In genomic region chr17:45871666-45872653, GRCm38 (mm10) we compare ENCODE assay signal across 9 mouse cellular contexts.
DNase-seq lines count a peak whose midpoint lies in the region; ATAC-seq and TF ChIP-seq lines count a peak whose summit lies in the region.
"Had no signal": no experiment of that assay in that cellular context is flagged by ENCODE, and none has a peak within 500 bp of the region (broad histone marks: within the 10 kb centered on the region; RNA-seq: fewer than 3 reads in every experiment).

No protein-coding gene starts in this region.

- intact Hi-C loops in gastrocnemius, postnatal 14 days (cut with DNase I; ENCODE audit: low total_unique reads), result no loop called here

- no peak for DNase-seq in forebrain, embryonic 11.5 days (ENCODE audit: low spot score)
- no peak for DNase-seq in intestine, embryonic 14.5 days (ENCODE audit: low spot score)
- no peak for DNase-seq in natural killer cell, adult 2 months (ENCODE audit: low spot score in 2 of 2)
- DNase-seq in spleen, postnatal 10 days (ENCODE audit: low spot score in 2 of 2), result no peak
- DNase-seq in gastrocnemius, postnatal 14 days, result no peak

- no peak overlapping the region for H3K9ac ChIP-seq in forebrain, embryonic 12.5 days
- H3K9ac ChIP-seq in forebrain, embryonic 11.5 days (ENCODE audit: low read length), result no peak overlapping the region
- H3K9ac ChIP-seq in intestine, embryonic 14.5 days (ENCODE audit: low read length), result no peak overlapping the region
- H3K9ac ChIP-seq: liver, embryonic 15.5 days had no signal

- H3K27ac ChIP-seq in forebrain, embryonic 12.5 days, result peak overlapping the region; percentile 68
- no peak overlapping the region for H3K27ac ChIP-seq in forebrain, embryonic 11.5 days (ENCODE audit: low read depth, low read length)
- no peak overlapping the region for H3K27ac ChIP-seq in intestine, embryonic 14.5 days (ENCODE audit: low read depth)
- H3K27ac ChIP-seq: liver, embryonic 15.5 days had no signal

- WGBS in forebrain, embryonic 12.5 days, result 43% methylated on average over 22 of the region's 22 CpGs
- 44% methylated on average over 22 of the region's 22 CpGs for WGBS in forebrain, embryonic 11.5 days
- WGBS in intestine, embryonic 14.5 days, result 42% methylated on average over 22 of the region's 22 CpGs

- ATAC-seq in forebrain, embryonic 12.5 days (ENCODE audit: low FRiP score), result no peak
- ATAC-seq in forebrain, embryonic 11.5 days (replicated peaks; ENCODE audit: low FRiP score), result no peak
- peak; percentile 29; the same call in 1 of the 2 replicates for ATAC-seq in intestine, embryonic 14.5 days (replicated peaks; ENCODE audit: low FRiP score, low TSS enrichment, low read depth)

- no peaks in the 10 kb centered on the region for H3K9me3 ChIP-seq in forebrain, embryonic 12.5 days
- H3K9me3 ChIP-seq in forebrain, embryonic 11.5 days (ENCODE audit: control insufficient read depth, low read length), result no peaks in the 10 kb centered on the region
- no peaks in the 10 kb centered on the region; the same call in 1 of the 2 replicates for H3K9me3 ChIP-seq in E14TG2a.4 (ENCODE audit: low read length)
- 0 out of 2 replicates have a peak, but pooled peaks cover 7% of the 10 kb centered on the region for H3K9me3 ChIP-seq in intestine, embryonic 14.5 days (ENCODE audit: control insufficient read depth, low read length)
- peaks cover 5% of the 10 kb centered on the region for H3K9me3 ChIP-seq in megakaryocyte, embryonic 14.5 days
- H3K9me3 ChIP-seq: liver, embryonic 15.5 days had no signal

- peaks cover 52% of the 10 kb centered on the region for H3K4me1 ChIP-seq in forebrain, embryonic 12.5 days
- H3K4me1 ChIP-seq in forebrain, embryonic 11.5 days (replicated peaks; ENCODE audit: control insufficient read depth, insufficient read depth, low read length), result peaks cover 26% of the 10 kb centered on the region
- H3K4me1 ChIP-seq in E14TG2a.4 (replicated peaks; ENCODE audit: low read depth, low read length), result peaks cover 59% of the 10 kb centered on the region
- peaks cover 31% of the 10 kb centered on the region for H3K4me1 ChIP-seq in intestine, embryonic 14.5 days (replicated peaks; ENCODE audit: control insufficient read depth, insufficient read depth, low read length)
- H3K4me1 ChIP-seq in megakaryocyte, embryonic 14.5 days, result peaks cover 50% of the 10 kb centered on the region

- peaks cover 27% of the 10 kb centered on the region for H3K27me3 ChIP-seq in forebrain, embryonic 12.5 days
- peaks cover 2% of the 10 kb centered on the region for H3K27me3 ChIP-seq in forebrain, embryonic 11.5 days (ENCODE audit: control insufficient read depth, insufficient read depth, low read length)
- peaks cover 43% of the 10 kb centered on the region for H3K27me3 ChIP-seq in E14TG2a.4 (ENCODE audit: insufficient read depth, low read length)
- H3K27me3 ChIP-seq in intestine, embryonic 14.5 days (replicated peaks; ENCODE audit: control insufficient read depth, insufficient read depth, low read length), result peaks cover 21% of the 10 kb centered on the region
- peaks cover 80% of the 10 kb centered on the region for H3K27me3 ChIP-seq in megakaryocyte, embryonic 14.5 days (replicated peaks)

- no peak overlapping the region for H3K4me3 ChIP-seq in forebrain, embryonic 12.5 days (replicated peaks)
- H3K4me3 ChIP-seq in forebrain, embryonic 11.5 days (ENCODE audit: low read depth, low read length), result no peak overlapping the region
- 0 out of 2 replicates have a peak overlapping the region, but pooled peaks have one; percentile 23 for H3K4me3 ChIP-seq in E14TG2a.4 (replicated peaks; ENCODE audit: low read length)
- H3K4me3 ChIP-seq in intestine, embryonic 14.5 days (ENCODE audit: low read depth, low read length), result no peak overlapping the region
- H3K4me3 ChIP-seq in megakaryocyte, embryonic 14.5 days (replicated peaks), result peak overlapping the region; percentile 82
- H3K4me3 ChIP-seq: liver, embryonic 15.5 days had no signal

- no peaks in the 10 kb centered on the region for H3K36me3 ChIP-seq in forebrain, embryonic 12.5 days (replicated peaks)
- H3K36me3 ChIP-seq in forebrain, embryonic 11.5 days (ENCODE audit: control insufficient read depth, insufficient read depth, low read length), result no peaks in the 10 kb centered on the region
- no peaks in the 10 kb centered on the region for H3K36me3 ChIP-seq in E14TG2a.4 (ENCODE audit: insufficient read depth, low read length)
- no peaks in the 10 kb centered on the region for H3K36me3 ChIP-seq in intestine, embryonic 14.5 days (ENCODE audit: control insufficient read depth, insufficient read depth, low read length)
- no peaks in the 10 kb centered on the region for H3K36me3 ChIP-seq in megakaryocyte, embryonic 14.5 days (replicated peaks; ENCODE audit: low read length)
- H3K36me3 ChIP-seq: liver, embryonic 15.5 days had no signal

- H3K4me2 ChIP-seq in forebrain, embryonic 12.5 days, result peak overlapping the region; percentile 10; the same call in 1 of the 2 replicates
- H3K4me2 ChIP-seq in forebrain, embryonic 11.5 days (ENCODE audit: low read depth, low read length, severe bottlenecking), result no peak overlapping the region
- H3K4me2 ChIP-seq in intestine, embryonic 14.5 days (ENCODE audit: low read length), result peak overlapping the region; percentile 24; the same call in 1 of the 2 replicates
- H3K4me2 ChIP-seq: liver, embryonic 15.5 days had no signal

- TF ChIP-seq CTCF in E14TG2a.4 (conservative IDR thresholded peaks at IDR 0.05; ENCODE audit: low read length), result no peak

Comparison
In these comparisons a context has a peak if more than half of its experiments do, and no peak if none do; other contexts are left out.
1. H3K4me3 ChIP-seq: peak in E14TG2a.4 (single experiment) and megakaryocyte, embryonic 14.5 days (single experiment); none in forebrain, embryonic 12.5 days (single experiment), forebrain, embryonic 11.5 days (single experiment) and intestine, embryonic 14.5 days (single experiment).